Mouse (Mus musculus) layer of hippocampus, adult 2 months (tissue): ENCODE data around the gene Vmn1r7. TPM values are rescaled to one million over a fixed set of nuclear protein-coding genes. Genes with fewer than 3 reads are reported as not detected.
"Not testable (repeated sequence)": the region's sequence is repeated elsewhere in the genome, so short reads cannot be mapped to it uniquely, and the experiment has no call there.

Experiments used
- DNase-seq, 2 experiments: peaks; one replicate each; pipeline ENCODE4 v3.0.0; 2022; ENCODE audit warnings: low spot score in 2 of 2
- H3K27ac ChIP-seq: fragments of 200-600 bp; 2 replicates; pipeline ENCODE4 v1.8.1; 2022
- H3K4me3 ChIP-seq: fragments of 200-600 bp; 2 replicates; pipeline ENCODE4 v1.8.1; 2022; ENCODE audit warnings: mild to moderate bottlenecking
- CTCF ChIP-seq: fragments of 200-600 bp; conservative IDR thresholded peaks from 2 replicates; pipeline ENCODE4 v1.8.1; 2022; ENCODE audit warnings: antibody characterized with exemption, mild to moderate bottlenecking, moderate library complexity
- long read RNA-seq, 2 experiments: library from polyadenylated mRNA; stranded (forward); transcript quantifications; one replicate each; pipeline ENCODE4 v2.0.0; 2021; ENCODE audit warnings: borderline mapping rate in 2 of 2
- total RNA-seq, 2 experiments: library from RNA; stranded (reverse); gene quantifications; 2 replicates each; pipeline ENCODE4 v1.2.3; 2021

Vmn1r7 gene
- total RNA-seq = not detected
- long read RNA-seq, experiment 1 = 0 reads
- long read RNA-seq, experiment 2 = 0 reads

DNA sequence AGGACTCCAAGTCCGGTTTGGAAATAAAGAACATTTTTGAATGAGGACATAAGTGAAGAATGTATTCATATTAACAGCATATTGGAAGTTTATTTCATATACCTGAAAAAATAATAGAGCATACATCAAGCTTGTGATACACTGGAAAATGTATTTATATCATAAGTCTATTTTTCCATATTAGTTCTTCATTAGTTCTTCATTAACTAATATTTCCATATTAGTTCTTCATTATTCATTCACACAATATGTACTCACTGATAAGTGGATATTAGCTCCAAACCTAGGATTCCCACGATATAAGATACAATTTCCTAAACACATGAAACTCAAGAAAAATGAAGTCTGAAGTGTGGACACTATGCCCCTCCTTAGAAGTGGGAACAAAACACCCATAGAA lies at the start of gene Vmn1r7:
Vmn1r7 (minus strand) TSS at position 101 of the 400 bp plus-strand sequence.
- DNase-seq, H3K27ac ChIP-seq, H3K4me3 ChIP-seq: not testable (repeated sequence)

DNA sequence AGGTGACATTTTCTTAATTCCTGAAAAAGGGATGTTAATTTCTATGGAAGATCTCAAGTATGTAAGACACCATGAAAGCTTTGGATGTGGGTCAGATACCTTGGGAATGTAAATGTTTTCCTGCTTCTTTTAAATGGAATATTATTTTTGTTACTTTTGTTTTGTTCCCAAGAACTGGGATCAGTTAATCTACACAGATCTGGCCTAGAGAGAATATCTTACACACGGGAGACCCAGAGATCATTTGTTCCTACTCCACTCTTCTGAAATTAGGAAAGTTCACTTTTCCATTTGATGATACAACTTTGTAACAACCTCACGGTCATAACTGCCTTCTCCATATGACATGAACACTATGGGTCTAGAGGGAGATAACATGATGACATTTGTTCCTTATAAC lies 41.4 kb upstream of the Vmn1r7 start, which contains the start of gene Vmn1r9:
Vmn1r9 (plus strand) TSS at position 301 of the 400 bp plus-strand sequence.
- no peak for TF ChIP-seq CTCF
- no peak for DNase-seq
- Histone ChIP-seq H3K4me3 (no peak within 1 kb of the TSS), H3K27ac (no peak within 1 kb of the TSS)

DNA sequence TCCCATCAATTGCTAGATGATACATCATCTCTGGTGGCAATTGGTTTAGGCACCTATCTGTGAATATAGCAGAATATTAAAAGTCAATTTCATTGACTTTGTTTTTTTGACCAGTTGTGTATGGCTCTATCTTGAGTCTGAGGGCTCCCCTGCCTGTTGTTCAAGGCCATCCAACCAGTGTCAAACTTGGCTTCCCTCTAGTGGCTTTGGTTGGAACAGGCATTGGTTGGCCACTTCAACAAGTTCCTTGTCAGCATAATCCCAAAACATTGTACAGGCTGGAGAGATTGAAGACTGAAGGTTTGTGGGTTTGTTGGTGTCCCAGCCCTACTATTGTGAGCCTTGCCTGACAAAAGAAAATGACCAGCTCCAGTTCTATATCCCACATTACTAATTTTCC lies 38.6 kb upstream of the Vmn1r7 start:
- H3K4me3 ChIP-seq = no peak overlapping the region
- H3K27ac ChIP-seq = no peak overlapping the region
- DNase-seq = no peak
- TF ChIP-seq CTCF = peak; percentile 17; the same call in 1 of the 2 replicates

DNA sequence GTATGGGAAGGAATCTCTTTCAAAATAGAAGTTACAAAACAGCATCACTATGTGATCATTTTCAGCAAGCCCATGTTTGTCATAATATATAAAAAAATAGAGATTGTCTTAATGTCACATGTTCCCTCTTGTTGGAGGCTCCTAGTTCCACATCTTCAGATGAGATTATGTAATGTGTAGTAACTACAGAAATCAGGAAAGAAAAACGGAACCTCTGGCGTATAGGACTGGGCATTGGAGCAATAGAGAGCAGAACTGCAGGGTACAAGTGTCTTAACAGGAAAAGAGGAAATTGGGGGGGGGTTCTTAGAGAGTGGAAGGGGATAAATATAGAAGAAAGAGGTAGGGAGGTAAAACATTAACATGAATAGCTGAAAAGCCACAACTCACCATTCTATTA lies 9.6 kb upstream of the Vmn1r7 start:
- DNase-seq = no peak
- no peak for TF ChIP-seq CTCF
- H3K4me3 ChIP-seq = no peak overlapping the region
- no peak overlapping the region for H3K27ac ChIP-seq

DNA sequence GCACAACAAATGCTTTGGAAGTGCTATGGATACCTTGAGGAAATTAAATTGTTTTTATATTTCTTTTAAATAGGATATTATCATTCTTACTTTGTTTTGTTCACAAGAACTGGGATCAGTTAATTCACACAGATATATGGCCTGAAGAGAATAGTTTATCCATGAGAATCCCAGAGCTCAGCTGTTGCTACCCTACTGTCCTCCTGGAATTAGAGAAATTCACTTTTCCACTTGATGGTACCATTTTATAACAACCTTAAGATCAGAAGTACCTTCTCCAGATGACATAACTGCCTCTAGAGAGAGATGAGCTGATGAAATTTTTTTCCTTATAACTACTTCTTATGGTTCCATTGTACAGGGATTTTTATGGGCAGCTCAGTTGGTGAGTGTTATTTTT lies 6.9 kb upstream of the Vmn1r7 start, which contains the start of gene Vmn1r8:
Vmn1r8 (plus strand) TSS at position 301 of the 400 bp plus-strand sequence.
- TF ChIP-seq CTCF = no peak
- no peak within 1 kb of the TSS for H3K27ac ChIP-seq
- no peak for DNase-seq
- H3K4me3 ChIP-seq = no peak within 1 kb of the TSS

GRCm38 (mm10) chr6:56996943-56997342 lies 28.2 kb downstream of the Vmn1r7 start, which contains the start of gene Vmn1r6:
Vmn1r6 (plus strand) TSS chr6:56997243.
- Histone ChIP-seq H3K4me3 (no peak within 1 kb of the TSS), H3K27ac (no peak within 1 kb of the TSS)
- TF ChIP-seq CTCF = no peak
- no peak for DNase-seq

Other genes with a start within 250 kb of the Vmn1r7 start
- gene Kbtbd2, start 227.5 kb downstream of the Vmn1r7 start, total RNA-seq = 10 to 100 TPM; 50.7 to 51.4 TPM
- 10 to 100 TPM; 27.0 to 28.9 TPM for gene Fkbp9, start 193.3 kb downstream of the Vmn1r7 start, total RNA-seq
- gene Nt5c3, start 101.4 kb downstream of the Vmn1r7 start, total RNA-seq = 10 to 100 TPM; 40.6 to 44.3 TPM
- gene Vmn1r4, start 101.3 kb downstream of the Vmn1r7 start, total RNA-seq = under 1 TPM; 0.22 to 0.59 TPM
- not detected for gene Vmn1r5, start 55.1 kb downstream of the Vmn1r7 start, total RNA-seq
- not detected for gene Vmn1r6, start 28.1 kb downstream of the Vmn1r7 start, total RNA-seq
- not detected for gene Vmn1r8, start 7.0 kb upstream of the Vmn1r7 start, total RNA-seq
- gene Vmn1r9, start 41.5 kb upstream of the Vmn1r7 start, total RNA-seq = not detected
- gene Vmn1r10, start 84.1 kb upstream of the Vmn1r7 start, total RNA-seq = not detected
- not detected for gene Vmn1r11, start 108.1 kb upstream of the Vmn1r7 start, total RNA-seq
- not detected for gene Vmn1r12, start 131.6 kb upstream of the Vmn1r7 start, total RNA-seq
- not detected for gene Vmn1r13, start 178.0 kb upstream of the Vmn1r7 start, total RNA-seq
- not detected for gene Vmn1r14, start 206.4 kb upstream of the Vmn1r7 start, total RNA-seq
- gene Vmn1r15, start 232.6 kb upstream of the Vmn1r7 start, total RNA-seq = not detected